Mouse (Mus musculus) hindbrain, embryonic 12.5 days (tissue): ENCODE measurements at regions not wholly inside any gene's neighbourhood (a gene's known extent, or its start where the extent isn't known, plus 50 kb on each side); places are given as distances from the start of the nearest gene placed in this dataset.

Experiments
- ATAC-seq: fragments of 200-750 bp; cut with Nextera tagmentation; 2 replicates; pipeline ENCODE4 v1.8.0; 2017; ENCODE audit warnings: moderate TSS enrichment; ENCODE audit not compliant: low FRiP score
- H3K27ac ChIP-seq: fragments of 300-500 bp; sonication (generic); 2 replicates; pipeline ENCODE4 v1.5.1; 2016; ENCODE audit warnings: mild to moderate bottlenecking
- H3K27me3 ChIP-seq: fragments of 300-500 bp; sonication (generic); 2 replicates; pipeline ENCODE4 v1.6.1; 2016; ENCODE audit warnings: mild to moderate bottlenecking
- H3K36me3 ChIP-seq: fragments of 300-500 bp; sonication (generic); 2 replicates; pipeline ENCODE4 v1.6.1; 2016; ENCODE audit warnings: mild to moderate bottlenecking
- H3K4me1 ChIP-seq: fragments of 300-500 bp; sonication (generic); 2 replicates; pipeline ENCODE4 v1.6.1; 2016
- H3K4me2 ChIP-seq: fragments of 300-500 bp; sonication (generic); replicated peaks from 2 replicates; pipeline ENCODE4 v1.6.1; 2016; ENCODE audit warnings: mild to moderate bottlenecking
- H3K4me3 ChIP-seq: fragments of 300-500 bp; sonication (generic); 2 replicates; pipeline ENCODE4 v1.5.1; 2016; ENCODE audit warnings: mild to moderate bottlenecking
- H3K9ac ChIP-seq: fragments of 300-500 bp; sonication (generic); 2 replicates; pipeline ENCODE4 v1.6.1; 2016; ENCODE audit warnings: mild to moderate bottlenecking, moderate library complexity
- H3K9me3 ChIP-seq: fragments of 300-500 bp; sonication (generic); replicated peaks from 2 replicates; pipeline ENCODE4 v1.6.1; 2016; ENCODE audit warnings: mild to moderate bottlenecking
- WGBS: fragments of 180-500 bp; shearing (Covaris S2); methylation state at CpG from one replicate; pipeline ENCODE4 v1.1.7; 2016; 5-methylcytosine and 5-hydroxymethylcytosine counted together

DNA sequence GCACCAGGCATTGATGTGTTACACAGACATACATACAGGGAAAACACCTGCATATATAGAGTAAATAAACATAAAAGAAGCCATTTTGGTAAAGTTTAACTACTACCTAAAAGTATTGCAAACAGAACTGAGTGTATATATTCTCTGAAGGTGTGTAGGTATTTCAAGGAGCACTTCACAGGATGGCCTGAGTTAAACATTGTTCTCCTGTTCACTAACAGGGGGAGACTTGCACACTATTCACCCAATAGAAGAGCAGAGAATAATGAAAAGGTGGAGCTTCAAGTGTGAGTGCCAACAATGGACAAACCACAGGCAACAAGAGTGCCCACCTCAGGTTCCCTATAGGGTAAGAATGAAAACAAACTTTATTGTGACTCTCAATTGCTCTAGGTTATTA, 347.7 kb downstream of the Oca2 start:
- no peak overlapping the region for H3K4me2 ChIP-seq
- no peaks in the 10 kb centered on the region for H3K36me3 ChIP-seq
- peaks cover 4% of the 10 kb centered on the region for H3K4me1 ChIP-seq
- H3K9me3 ChIP-seq = no peaks in the 10 kb centered on the region
- H3K4me3 ChIP-seq = no peak overlapping the region
- no peak for ATAC-seq
- no peak overlapping the region for H3K27ac ChIP-seq
- no peak overlapping the region for H3K9ac ChIP-seq
- no peaks in the 10 kb centered on the region for H3K27me3 ChIP-seq

DNA sequence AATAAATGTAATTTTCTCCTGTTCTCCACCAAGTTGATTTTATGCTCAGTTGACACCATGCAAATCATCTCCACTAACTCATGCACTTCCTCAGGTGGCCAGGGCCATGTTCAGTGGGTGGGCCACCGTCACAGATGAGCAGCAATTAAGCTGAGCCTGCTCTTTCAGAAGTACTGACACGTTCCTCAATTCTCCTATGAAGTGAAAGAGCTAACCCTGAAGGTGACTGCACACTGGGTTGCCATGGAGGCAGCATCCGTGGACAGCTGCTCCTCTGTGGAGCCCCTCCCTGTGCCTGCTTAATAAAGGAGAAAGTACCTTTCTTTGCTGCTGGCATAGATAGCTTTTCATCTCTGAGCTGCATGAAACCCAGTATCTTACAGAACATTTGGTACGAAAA, 351.3 kb downstream of the Oca2 start:
- WGBS = 29% methylated on average over 4 of the region's 4 CpGs
- Histone ChIP-seq H3K9me3 (no peaks in the 10 kb centered on the region), H3K27me3 (no peaks in the 10 kb centered on the region), H3K4me2 (no peak overlapping the region), H3K4me3 (no peak overlapping the region), H3K4me1 (peaks cover 4% of the 10 kb centered on the region), H3K27ac (no peak overlapping the region), H3K9ac (no peak overlapping the region), H3K36me3 (no peaks in the 10 kb centered on the region)
- peak; percentile 90 for ATAC-seq

DNA sequence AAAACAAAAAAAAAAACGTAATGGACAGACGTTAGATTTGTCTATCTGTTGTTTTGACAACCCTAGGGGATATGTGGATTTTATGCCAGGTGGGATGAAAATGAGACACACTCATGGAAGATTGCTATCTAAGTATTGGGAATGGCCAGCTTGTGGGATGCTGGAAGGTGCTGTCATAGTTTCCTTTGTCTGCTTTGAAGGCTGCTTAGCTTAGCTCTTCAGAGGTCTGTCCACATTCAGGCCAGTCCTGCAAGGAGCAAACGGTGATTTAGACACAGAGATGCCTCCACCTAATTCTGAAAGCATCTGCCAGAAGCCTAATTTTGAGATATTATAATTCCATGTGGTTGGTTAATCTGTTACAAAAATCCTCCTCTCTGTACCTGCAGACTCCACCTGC, 351.8 kb downstream of the Oca2 start:
- H3K27me3 ChIP-seq = no peaks in the 10 kb centered on the region
- peaks cover 4% of the 10 kb centered on the region for H3K4me1 ChIP-seq
- H3K4me2 ChIP-seq = no peak overlapping the region
- H3K9me3 ChIP-seq = no peaks in the 10 kb centered on the region
- 55% methylated on average over 3 of the region's 3 CpGs for WGBS
- H3K27ac ChIP-seq = 0 out of 2 replicates have a peak overlapping the region, but pooled peaks have one; percentile 12
- no peak overlapping the region for H3K9ac ChIP-seq
- no peak for ATAC-seq
- H3K36me3 ChIP-seq = no peaks in the 10 kb centered on the region
- H3K4me3 ChIP-seq = no peak overlapping the region

DNA sequence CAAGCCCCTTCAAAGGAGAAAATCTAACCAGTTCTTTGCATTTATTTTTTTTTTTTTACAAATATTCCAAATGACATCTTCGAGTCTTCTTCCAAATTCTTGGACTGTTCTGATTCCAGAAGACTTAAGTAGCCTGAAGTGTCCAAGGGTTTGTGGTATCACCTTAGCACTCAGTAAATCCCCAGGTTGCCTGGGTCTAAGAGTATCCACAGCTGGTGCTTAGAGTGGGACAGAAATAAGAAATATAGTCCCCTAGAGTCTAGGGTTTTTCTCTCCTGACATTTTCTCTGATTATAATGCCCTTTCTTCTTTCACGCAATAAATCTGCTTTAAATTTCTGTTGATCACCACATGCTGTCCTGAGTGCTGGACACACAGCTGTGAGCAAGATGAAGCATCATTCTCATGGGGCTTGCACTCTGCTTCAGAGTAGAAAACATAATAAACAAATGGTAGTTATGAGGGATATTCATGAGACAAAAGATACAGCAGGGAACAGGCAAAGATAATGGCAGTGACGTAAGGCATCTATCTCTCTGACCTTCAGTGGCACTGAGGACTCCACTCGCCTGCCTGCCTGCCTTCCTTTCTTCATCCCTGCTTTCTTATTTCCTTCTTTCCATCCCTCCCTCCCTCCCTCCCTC, 358.5 kb downstream of the Oca2 start:
- Histone ChIP-seq H3K27me3 (no peaks in the 10 kb centered on the region), H3K27ac (0 out of 2 replicates have a peak overlapping the region, but pooled peaks have one; percentile 23), H3K36me3 (no peaks in the 10 kb centered on the region), H3K4me1 (peaks cover 4% of the 10 kb centered on the region), H3K9ac (no peak overlapping the region), H3K4me3 (no peak overlapping the region), H3K9me3 (no peaks in the 10 kb centered on the region), H3K4me2 (no peak overlapping the region)
- WGBS = 57% methylated on average over 4 of the region's 4 CpGs
- 0 out of 2 replicates have a peak, but pooled peaks have one; percentile 60 for ATAC-seq
